Comparison of ENCODE assay signal across 8 mouse cellular contexts in genomic region chr13:74854338-74855047, GRCm38 (mm10). TPM values are rescaled to one million over a fixed set of nuclear protein-coding genes. Genes with fewer than 3 reads are reported as not detected.
DNase-seq lines count a peak whose midpoint lies in the region; ATAC-seq and TF ChIP-seq lines count a peak whose summit lies in the region.

No protein-coding gene starts in this region.

- H3K27ac ChIP-seq in kidney, embryonic 14.5 days (ENCODE audit: low read depth, low read length) = no peak overlapping the region
- H3K27ac ChIP-seq in limb, embryonic 14.5 days (replicated peaks; ENCODE audit: low read depth, low read length) = no peak overlapping the region

- H3K36me3 ChIP-seq in kidney, embryonic 14.5 days (ENCODE audit: control insufficient read depth, insufficient read depth, low read length) = no peaks in the 10 kb centered on the region
- no peaks in the 10 kb centered on the region for H3K36me3 ChIP-seq in limb, embryonic 14.5 days (ENCODE audit: control insufficient read depth, insufficient read depth, low read length)

- ATAC-seq in kidney, embryonic 14.5 days (ENCODE audit: low FRiP score, low TSS enrichment) = peak; percentile 93
- peak; percentile 75 for ATAC-seq in limb, embryonic 14.5 days (ENCODE audit: low FRiP score, low read depth)
- peak; percentile 78 for ATAC-seq in monocyte, adult 5-6 weeks (replicated peaks; ENCODE audit: insufficient number of reproducible peaks, low FRiP score, low TSS enrichment, poor library complexity, severe bottlenecking)

- H3K4me2 ChIP-seq in kidney, embryonic 14.5 days (replicated peaks; ENCODE audit: low read depth, low read length) = no peak overlapping the region
- no peak overlapping the region for H3K4me2 ChIP-seq in limb, embryonic 14.5 days (replicated peaks; ENCODE audit: low read depth, low read length, severe bottlenecking)

- no peaks in the 10 kb centered on the region for H3K9me3 ChIP-seq in kidney, embryonic 14.5 days (ENCODE audit: control insufficient read depth, low read length)
- H3K9me3 ChIP-seq in limb, embryonic 14.5 days (ENCODE audit: control insufficient read depth, low read length) = no peaks in the 10 kb centered on the region

- no peaks in the 10 kb centered on the region for H3K4me1 ChIP-seq in kidney, embryonic 14.5 days (ENCODE audit: control insufficient read depth, insufficient read depth, low read length)
- no peaks in the 10 kb centered on the region for H3K4me1 ChIP-seq in limb, embryonic 14.5 days (ENCODE audit: control insufficient read depth, insufficient read depth, low read length)

- H3K27me3 ChIP-seq in kidney, embryonic 14.5 days (ENCODE audit: control insufficient read depth, insufficient read depth, low read length) = no peaks in the 10 kb centered on the region
- no peaks in the 10 kb centered on the region for H3K27me3 ChIP-seq in limb, embryonic 14.5 days (ENCODE audit: control insufficient read depth, insufficient read depth, low read length)

- H3K4me3 ChIP-seq in kidney, embryonic 14.5 days (ENCODE audit: low read length) = no peak overlapping the region
- no peak overlapping the region for H3K4me3 ChIP-seq in limb, embryonic 14.5 days (replicated peaks; ENCODE audit: low read length)

- H3K9ac ChIP-seq in kidney, embryonic 14.5 days (ENCODE audit: low read depth, low read length) = no peak overlapping the region
- no peak overlapping the region for H3K9ac ChIP-seq in limb, embryonic 14.5 days (ENCODE audit: low read depth, low read length, severe bottlenecking)

- peak; percentile 92 for DNase-seq in 3T3-L1 (ENCODE audit: low read depth, low spot score)
- peak; percentile 78 for DNase-seq in adrenal gland, postnatal 10 days
- peak; percentile 69 for DNase-seq in embryo, embryonic 9.5 days (ENCODE audit: extremely low spot score)
- DNase-seq in heart, adult 8-10 months (ENCODE audit: low spot score) = peak; percentile 74
- DNase-seq in limb, embryonic 14.5 days (ENCODE audit: low spot score) = peak; percentile 83
- DNase-seq in spleen, postnatal 14 days (ENCODE audit: low spot score in 2 of 2) = peak; percentile 23 to 53

- no peak for TF ChIP-seq POLR2A in limb, embryonic 14.5 days (IDR thresholded peaks at IDR 0.05; ENCODE audit: borderline replicate concordance, extremely low read depth, insufficient read depth, insufficient read length)

- WGBS in kidney, embryonic 14.5 days = 11% methylated on average over 3 of the region's 3 CpGs
- 13% methylated on average over 3 of the region's 3 CpGs for WGBS in limb, embryonic 14.5 days

RNA-seq across cellular contexts. Expression of gene Cast, which starts 45.9 kb away (rescaled TPM):
- 10 to 100 TPM; 69.5 to 74.8 TPM for total RNA-seq in adrenal gland, postnatal 10 days (2021)
- total RNA-seq in heart, adult 8-10 months (2022) = 100 to 1,000 TPM; 110 to 132 (median 122) TPM
- 18.9 and 28.8 TPM in 2 replicates for polyA plus RNA-seq in kidney, embryonic 14.5 days (2014; fragmentation: Nextera tagmentation; extraction: Ambion mirVana)
- polyA plus RNA-seq in limb, embryonic 14.5 days (2012; rRNA removed) = 16.4 and 26.9 TPM in 2 replicates
- polyA plus RNA-seq in limb, embryonic 14.5 days (2014; fragmentation: Nextera tagmentation; extraction: Ambion mirVana) = 46.9 and 47.3 TPM in 2 replicates
- 173 to 225 TPM (median 174 TPM) in 3 replicates for total RNA-seq in monocyte, adult 5-6 weeks (2017)

Comparison
In these comparisons a context has a peak if more than half of its experiments do, and no peak if none do; other contexts are left out.
1. DNase-seq: peak in every context shown above with its lines; median percentile 92 in 3T3-L1; 83 in limb, embryonic 14.5 days; 78 in adrenal gland, postnatal 10 days; 74 in heart, adult 8-10 months; 69 in embryo, embryonic 9.5 days; 38 in spleen, postnatal 14 days.